Mouse (Mus musculus) C2C12 (cell line): Measurements from ENCODE around the gene Khk.

Experiments used
- CEBPB ChIP-seq: IDR thresholded peaks from one replicate; pipeline ENCODE4 v1.6.1; 2011; ENCODE audit warnings: low read depth, mild to moderate bottlenecking, control low read depth, moderate library complexity
- CTCF ChIP-seq: IDR thresholded peaks from one replicate; pipeline ENCODE4 v1.5.1; 2011; ENCODE audit not compliant: control insufficient read depth, insufficient read depth, insufficient read length
- MYOD1 ChIP-seq: IDR thresholded peaks from one replicate; pipeline ENCODE4 v1.6.1; 2011; ENCODE audit warnings: low read depth; ENCODE audit not compliant: control insufficient read depth, insufficient read length

DNA sequence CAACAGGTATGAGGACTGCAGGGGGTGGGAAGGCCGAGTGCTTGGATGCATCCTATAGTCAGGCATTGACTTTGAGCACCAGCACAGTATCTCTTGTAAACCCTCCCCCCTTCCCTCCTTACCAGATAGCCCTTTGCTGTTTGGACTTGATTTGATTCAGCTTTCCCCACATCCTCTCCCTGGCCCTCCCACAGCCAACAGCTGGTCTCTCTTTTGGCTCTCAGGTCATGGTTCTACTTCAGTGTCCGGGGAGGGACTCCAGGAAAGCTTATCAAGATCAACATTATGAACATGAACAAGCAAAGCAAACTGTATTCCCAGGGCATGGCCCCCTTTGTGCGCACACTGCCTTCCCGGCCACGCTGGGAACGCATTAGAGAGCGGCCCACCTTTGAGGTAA, 30.9 kb upstream of the Khk start:
- TF ChIP-seq MYOD1 (no peak), CTCF (no peak), CEBPB (no peak)
